Mouse (Mus musculus) kidney, postnatal 0 days (tissue): ENCODE data around the gene Trpt1. TPM values are rescaled to one million over a fixed set of nuclear protein-coding genes. Genes with fewer than 3 reads are reported as not detected.
A peak's percentile ranks its signal among the peaks of the same experiment; 100 is the strongest.

Source experiments
- ATAC-seq: fragments of 200-750 bp; cut with Nextera tagmentation; replicated peaks from 2 replicates; pipeline ENCODE4 v1.8.0; 2017; ENCODE audit warnings: low read depth, moderate number of reproducible peaks, moderate TSS enrichment, moderate library complexity; ENCODE audit not compliant: low FRiP score
- DNase-seq: peaks from one replicate; pipeline ENCODE4 v3.0.0-alpha.2; 2016; ENCODE audit warnings: low spot score
- H3K27ac ChIP-seq: fragments of 300-500 bp; sonication (generic); 2 replicates; pipeline ENCODE4 v1.5.1; 2014; ENCODE audit warnings: mild to moderate bottlenecking
- H3K27me3 ChIP-seq: fragments of 300-500 bp; sonication (generic); 2 replicates; pipeline ENCODE4 v1.6.1; 2014; ENCODE audit warnings: low read length, mixed read lengths; ENCODE audit not compliant: insufficient read depth
- H3K36me3 ChIP-seq: fragments of 300-500 bp; sonication (generic); 2 replicates; pipeline ENCODE4 v1.6.1; 2014; ENCODE audit warnings: low read length, mixed read lengths; ENCODE audit not compliant: insufficient read depth
- H3K4me1 ChIP-seq: fragments of 300-500 bp; sonication (generic); replicated peaks from 2 replicates; pipeline ENCODE4 v1.6.1; 2014; ENCODE audit warnings: antibody characterized with exemption, low read length, mixed read lengths; ENCODE audit not compliant: insufficient read depth
- H3K4me2 ChIP-seq: fragments of 300-500 bp; sonication (generic); 2 replicates; pipeline ENCODE4 v1.6.1; 2014; ENCODE audit warnings: mild to moderate bottlenecking, low read length, moderate library complexity, mixed read lengths
- H3K4me3 ChIP-seq: fragments of 300-500 bp; sonication (generic); replicated peaks from 2 replicates; pipeline ENCODE4 v1.5.1; 2014; ENCODE audit warnings: low read depth, low read length
- H3K9ac ChIP-seq: fragments of 300-500 bp; sonication (generic); 2 replicates; pipeline ENCODE4 v1.6.1; 2014; ENCODE audit warnings: low read depth, low read length
- H3K9me3 ChIP-seq: fragments of 300-500 bp; sonication (generic); replicated peaks from 2 replicates; pipeline ENCODE4 v1.6.1; 2016; ENCODE audit warnings: low read length, inconsistent platforms, mixed read lengths
- CTCF ChIP-seq: IDR thresholded peaks from 2 replicates; pipeline ENCODE4 v1.5.1; 2016; ENCODE audit warnings: antibody characterized with exemption, low read depth, mild to moderate bottlenecking, moderate library complexity
- WGBS: fragments of 180-500 bp; shearing (Covaris S2); extraction: QIAGEN DNeasy Blood & Tissue Kit; methylation state at CpG from one replicate; pipeline ENCODE4 v1.1.7; 2014; 5-methylcytosine and 5-hydroxymethylcytosine counted together
- polyA plus RNA-seq: library from polyadenylated mRNA; unstranded; fragments of >200 nt; fragmentation: Nextera tagmentation; extraction: Ambion mirVana; gene quantifications from 2 replicates; pipeline ENCODE4 v1.2.1, GENCODE M21; 2015

Gene Trpt1
- polyA plus RNA-seq, 1 experiment from 2014 or later = 14.5 TPM

- Histone ChIP-seq H3K9me3 (no peaks in the 10 kb centered on the region), H3K9ac (no peak overlapping the region), H3K36me3 (peaks cover 30% of the 10 kb centered on the region), H3K4me3 (no peak overlapping the region), H3K27ac (no peak overlapping the region), H3K27me3 (no peaks in the 10 kb centered on the region), H3K4me2 (no peak overlapping the region), H3K4me1 (no peaks in the 10 kb centered on the region)
- no peak for TF ChIP-seq CTCF
- ATAC-seq = no peak
- no peak for DNase-seq
- 71% methylated on average over 12 of the region's 12 CpGs for WGBS
Measured at GRCm38 (mm10) chr19:7017541-7018457, 21.9 kb downstream of the Trpt1 start.

- Histone ChIP-seq H3K27ac (no peak overlapping the region), H3K9ac (no peak overlapping the region), H3K9me3 (no peaks in the 10 kb centered on the region), H3K4me3 (no peak overlapping the region), H3K27me3 (no peaks in the 10 kb centered on the region), H3K4me1 (no peaks in the 10 kb centered on the region), H3K36me3 (peaks cover 37% of the 10 kb centered on the region), H3K4me2 (no peak overlapping the region)
- WGBS = 87% methylated on average over 11 of the region's 11 CpGs
- no peak for TF ChIP-seq CTCF
- DNase-seq (no peak), ATAC-seq (no peak)
Measured at GRCm38 (mm10) chr19:7018546-7018945, 22.6 kb downstream of the Trpt1 start.

GRCm38 (mm10) chr19:7019191-7019590 lies 23.3 kb downstream of the Trpt1 start, which contains the start of gene Fermt3:
TSS of gene Fermt3 (minus strand) at chr19:7019469.
- Histone ChIP-seq H3K27me3 (no peaks in the 10 kb centered on the region), H3K4me2 (no peak within 1 kb of the TSS), H3K9me3 (no peaks in the 10 kb centered on the region), H3K9ac (no peak within 1 kb of the TSS), H3K27ac (no peak within 1 kb of the TSS), H3K36me3 (peaks cover 41% of the 10 kb centered on the region), H3K4me3 (no peak within 1 kb of the TSS), H3K4me1 (no peaks in the 10 kb centered on the region)
- 77% methylated on average over 5 of the region's 5 CpGs for WGBS
- no peak for TF ChIP-seq CTCF
- DNase-seq (no peak), ATAC-seq (no peak)

GRCm38 (mm10) chr19:7020224-7020641 lies 24.3 kb downstream of the Trpt1 start:
- ATAC-seq = peak; percentile 61
- H3K36me3 ChIP-seq = peaks cover 51% of the 10 kb centered on the region

GRCm38 (mm10) chr19:7029531-7029930 lies 33.6 kb downstream of the Trpt1 start:
- TF ChIP-seq CTCF = no peak
- no peak for DNase-seq
- no peaks in the 10 kb centered on the region for H3K27me3 ChIP-seq
- no peak overlapping the region for H3K4me2 ChIP-seq
- H3K4me3 ChIP-seq = no peak overlapping the region
- WGBS = 93% methylated on average over 5 of the region's 5 CpGs
- H3K4me1 ChIP-seq = no peaks in the 10 kb centered on the region
- ATAC-seq = no peak
- H3K27ac ChIP-seq = no peak overlapping the region
- peaks cover 72% of the 10 kb centered on the region for H3K36me3 ChIP-seq
- no peaks in the 10 kb centered on the region for H3K9me3 ChIP-seq
- H3K9ac ChIP-seq = no peak overlapping the region

More at GRCm38 (mm10) chr19:7020224-7020641, 24.3 kb downstream of the Trpt1 start:
- no peak overlapping the region for H3K4me3 ChIP-seq
- 46% methylated on average over 3 of the region's 3 CpGs for WGBS
- peak; percentile 84 for TF ChIP-seq CTCF
- no peak overlapping the region for H3K4me2 ChIP-seq
- DNase-seq = peak; percentile 79
- H3K9ac ChIP-seq = no peak overlapping the region
- H3K4me1 ChIP-seq = no peaks in the 10 kb centered on the region
- H3K27me3 ChIP-seq = no peaks in the 10 kb centered on the region
- H3K27ac ChIP-seq = no peak overlapping the region
- no peaks in the 10 kb centered on the region for H3K9me3 ChIP-seq

GRCm38 (mm10) chr19:7034006-7034405 lies 38.1 kb downstream of the Trpt1 start:
- no peak for ATAC-seq
- TF ChIP-seq CTCF = no peak

More at GRCm38 (mm10) chr19:7034006-7034405, 38.1 kb downstream of the Trpt1 start:
- no peaks in the 10 kb centered on the region for H3K27me3 ChIP-seq
- no peak overlapping the region for H3K4me3 ChIP-seq
- no peak overlapping the region for H3K27ac ChIP-seq
- no peaks in the 10 kb centered on the region for H3K9me3 ChIP-seq
- no peak overlapping the region for H3K4me2 ChIP-seq
- H3K36me3 ChIP-seq = peaks cover 43% of the 10 kb centered on the region
- no peak overlapping the region for H3K9ac ChIP-seq
- peaks cover 10% of the 10 kb centered on the region; the same call in 1 of the 2 replicates for H3K4me1 ChIP-seq
- 89% methylated on average over 5 of the region's 5 CpGs for WGBS
- no peak for DNase-seq
